Mouse (Mus musculus) Muller cell, postnatal 12 days (primary cell): ENCODE measurements at regions not wholly inside any gene's neighbourhood (a gene's known extent, or its start where the extent isn't known, plus 50 kb on each side); places are given as distances from the start of the nearest gene placed in this dataset.

ENCODE experiments used
- DNase-seq: peaks from one replicate; pipeline ENCODE4 v3.0.0-alpha.2; 2015; ENCODE audit errors: inconsistent ontology term

DNA sequence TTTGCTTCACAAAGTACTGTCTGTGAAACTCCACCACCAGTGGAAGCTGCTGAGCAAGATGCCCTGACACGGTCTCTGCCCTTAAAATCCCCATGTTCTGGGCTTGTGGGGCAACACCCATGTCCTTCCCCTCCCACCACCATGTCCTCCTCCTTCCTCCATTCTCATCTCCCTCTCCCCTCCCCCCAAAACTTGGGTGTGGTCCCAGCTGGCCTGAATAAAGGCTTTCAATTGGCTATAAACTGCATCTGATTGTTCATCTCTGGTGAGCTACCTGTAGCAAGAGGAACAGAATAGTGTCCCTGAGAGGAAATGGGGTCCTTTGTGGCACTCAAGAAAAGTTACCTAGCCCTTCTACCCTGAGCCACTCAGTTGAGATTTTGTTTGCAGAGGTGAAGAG, 91.8 kb downstream of the Slc16a9 start:
- DNase-seq, result no peak

GRCm38 (mm10) chr10:70359421-70359820, 80.9 kb upstream of the Fam13c start:
- no peak for DNase-seq

GRCm38 (mm10) chr10:70359834-70360233, 80.4 kb upstream of the Fam13c start:
- peak; percentile 72 for DNase-seq

- no peak for DNase-seq
Observed at GRCm38 (mm10) chr10:70363054-70363453, 77.2 kb upstream of the Fam13c start.

DNA sequence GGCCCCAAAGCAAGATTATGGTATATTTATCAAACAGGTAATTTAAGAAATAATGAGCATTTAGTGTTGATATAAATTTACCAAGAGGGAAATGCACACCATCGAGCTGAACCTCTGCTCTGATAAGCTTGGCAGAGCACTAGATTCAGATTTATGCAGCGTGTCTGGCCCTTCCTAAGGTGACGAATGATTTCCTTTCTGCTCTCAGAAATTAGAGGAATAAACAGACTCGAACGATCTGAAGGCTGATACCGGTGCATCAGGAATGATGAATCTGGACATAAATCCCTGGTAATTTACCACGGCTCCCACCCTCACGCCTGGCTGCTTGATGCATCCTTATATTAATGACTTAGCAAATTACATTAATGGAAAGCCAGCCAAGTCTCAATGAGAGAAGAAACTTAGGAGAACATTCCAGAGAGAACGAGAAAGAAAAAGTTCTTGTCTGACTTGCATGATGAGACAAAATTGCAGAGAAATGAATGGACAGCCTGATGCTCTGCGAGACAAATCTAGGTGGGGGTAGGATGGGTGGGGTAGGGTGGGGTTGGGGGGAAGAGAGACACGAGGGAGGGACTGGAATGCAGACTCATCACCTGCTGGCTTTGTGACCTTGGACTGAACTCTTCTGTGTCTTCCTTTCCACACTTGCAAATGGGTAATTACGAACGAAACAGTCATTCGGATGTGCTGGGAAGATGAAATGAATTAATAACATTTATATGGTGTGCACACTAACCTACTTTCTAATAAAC, 75.9 kb upstream of the Fam13c start:
- no peak for DNase-seq

DNA sequence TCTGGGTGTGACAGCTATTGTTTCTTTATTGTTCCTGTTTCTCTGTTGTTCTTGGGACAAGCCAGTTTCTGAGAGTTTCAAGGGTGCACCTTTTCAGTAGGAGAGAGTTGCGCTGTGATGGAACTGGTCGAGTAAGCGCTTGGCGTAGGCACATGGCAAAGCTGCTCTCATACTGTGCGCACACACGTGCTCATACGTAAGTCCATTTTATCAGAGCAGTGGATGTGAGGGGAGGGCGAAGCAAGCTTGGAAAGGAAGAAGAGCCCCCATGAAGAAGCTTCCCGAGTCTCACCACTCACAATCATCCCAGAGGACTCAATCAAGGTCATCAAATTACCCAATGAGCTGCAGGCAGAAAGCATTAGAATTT, 75.3 kb upstream of the Fam13c start:
- no peak for DNase-seq

DNA sequence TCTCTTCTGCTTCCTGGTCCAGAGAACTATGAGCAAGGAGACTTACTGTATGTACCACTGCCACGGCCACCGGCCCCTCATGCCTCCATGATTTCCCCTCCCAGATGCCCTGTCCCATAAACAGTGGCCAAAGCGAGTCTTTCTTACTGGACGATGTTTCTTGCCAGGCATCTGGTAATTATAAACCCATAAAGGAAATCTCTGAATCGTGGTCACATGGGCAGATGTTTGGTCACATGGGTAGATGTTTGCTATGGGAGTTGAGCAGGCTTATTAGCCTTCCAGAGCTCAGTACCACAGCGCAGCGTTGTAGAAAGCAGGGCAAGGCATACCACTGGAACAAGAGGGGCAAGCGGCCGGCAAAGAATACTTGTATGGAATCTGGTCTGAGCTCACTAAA, 74.8 kb upstream of the Fam13c start:
- no peak for DNase-seq

GRCm38 (mm10) chr10:70367866-70368265, 72.4 kb upstream of the Fam13c start:
- no peak for DNase-seq

DNA sequence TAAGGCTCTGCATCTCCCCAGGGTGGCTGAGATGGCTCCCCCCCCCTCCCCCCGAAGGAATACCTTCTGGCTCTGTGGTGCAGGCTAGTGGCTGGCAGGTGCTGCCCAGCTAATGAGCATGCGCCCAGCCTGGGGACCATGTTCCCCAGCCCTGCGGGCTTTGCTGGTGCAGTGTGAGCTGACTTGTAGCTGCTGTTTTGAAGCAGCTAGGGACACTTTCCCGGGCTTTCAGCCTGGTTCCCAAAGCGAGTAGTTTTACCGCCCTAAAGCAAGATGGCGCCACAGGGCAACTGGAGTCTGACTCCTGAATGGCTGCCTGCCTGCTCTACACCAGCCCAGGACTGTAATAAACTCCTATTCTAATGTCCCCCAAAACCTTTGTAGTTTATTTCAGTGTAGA, 71.6 kb upstream of the Fam13c start:
- DNase-seq, result peak; percentile 46

- no peak for DNase-seq
Observed at GRCm38 (mm10) chr10:70372411-70373136, 67.7 kb upstream of the Fam13c start.

DNA sequence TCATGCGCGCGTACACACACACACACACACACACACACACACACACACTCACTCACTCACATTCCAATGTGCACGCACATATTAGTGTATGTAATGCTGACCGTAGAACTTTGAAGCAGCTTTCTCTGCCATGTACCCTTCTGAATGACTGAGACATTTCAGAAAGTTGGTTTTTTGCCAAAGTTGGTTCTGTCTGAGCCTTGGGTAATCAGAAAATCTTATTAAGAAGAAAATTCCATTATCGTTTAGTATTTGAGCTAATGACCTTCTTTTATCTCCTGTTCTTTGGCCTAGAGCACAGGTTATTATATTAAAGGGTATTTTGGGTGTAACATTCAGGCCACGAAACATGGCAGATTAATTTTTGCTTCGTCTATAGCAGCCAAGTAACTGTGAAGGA, 67.1 kb upstream of the Fam13c start:
- no peak for DNase-seq

GRCm38 (mm10) chr10:70373836-70374235, 66.4 kb upstream of the Fam13c start:
- no peak for DNase-seq

- no peak for DNase-seq
Observed at GRCm38 (mm10) chr10:70374726-70375125, 65.6 kb upstream of the Fam13c start.

DNA sequence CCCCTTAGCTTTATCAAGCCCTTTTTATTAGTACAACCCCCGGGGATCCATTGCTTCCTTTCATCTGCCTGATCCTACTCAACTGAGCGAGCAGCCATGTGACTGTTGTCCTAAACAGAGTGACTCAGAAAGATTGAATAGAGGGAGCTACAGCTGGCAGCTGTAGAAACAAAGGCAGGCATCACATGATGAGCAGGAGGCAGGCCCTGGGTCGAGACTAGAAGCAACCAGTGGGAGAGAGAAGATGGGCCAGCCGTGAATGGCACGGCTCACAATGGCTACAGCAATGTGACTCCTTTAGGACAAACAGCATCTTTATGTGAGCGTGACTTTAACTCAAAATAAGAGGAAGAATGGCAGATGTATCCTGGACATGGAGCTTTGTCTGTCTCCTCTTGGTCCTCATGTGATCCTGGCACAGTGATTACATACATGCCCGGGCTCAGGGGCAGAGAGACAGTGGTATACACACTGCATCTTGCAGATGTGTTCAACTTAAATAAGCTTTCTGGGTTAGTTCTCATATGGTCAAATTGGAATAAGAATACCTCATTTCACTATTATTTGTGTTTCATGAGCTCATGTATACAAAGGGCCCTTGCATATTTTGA, 60.1 kb upstream of the Fam13c start:
- DNase-seq, result peak; percentile 77

- no peak for DNase-seq
Observed at GRCm38 (mm10) chr10:70384689-70385088, 55.6 kb upstream of the Fam13c start.

DNA sequence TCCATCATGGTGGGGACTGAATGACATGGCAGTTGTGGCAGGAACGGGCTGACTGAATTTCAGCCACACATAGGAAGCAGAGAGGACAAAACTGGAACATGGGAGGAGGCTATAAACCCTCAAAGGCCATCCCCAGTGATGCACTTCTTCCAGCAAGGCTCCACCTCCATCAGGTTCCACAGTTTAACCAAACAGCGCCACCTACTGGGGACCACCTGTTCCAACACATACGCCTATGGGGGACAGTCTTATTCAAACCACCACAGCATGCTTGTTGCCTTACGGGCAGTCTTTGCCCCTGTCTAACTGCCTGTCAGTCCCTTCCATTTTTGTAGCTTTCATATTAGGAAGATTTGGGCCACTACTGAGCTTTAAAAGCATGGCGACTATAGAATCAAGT, 52.6 kb upstream of the Fam13c start:
- no peak for DNase-seq
